Mouse (Mus musculus) hindbrain, postnatal 0 days (tissue): ENCODE results near the gene Tecpr2. TPM values are rescaled to one million over a fixed set of nuclear protein-coding genes. Genes with fewer than 3 reads are reported as not detected.

ENCODE experiments used
- ATAC-seq: fragments of 200-750 bp; cut with Nextera tagmentation; 2 replicates; pipeline ENCODE4 v1.8.0; 2017; ENCODE audit warnings: mild to moderate bottlenecking, moderate TSS enrichment, moderate library complexity
- DNase-seq: peaks from one replicate; pipeline ENCODE4 v3.0.0-alpha.2; 2015; ENCODE audit warnings: low spot score
- H3K27ac ChIP-seq: fragments of 300-500 bp; sonication (generic); 2 replicates; pipeline ENCODE4 v1.5.1; 2014; ENCODE audit warnings: mild to moderate bottlenecking
- H3K27me3 ChIP-seq: fragments of 300-500 bp; sonication (generic); 2 replicates; pipeline ENCODE4 v1.6.1; 2014; ENCODE audit warnings: low read length, mixed read lengths; ENCODE audit not compliant: insufficient read depth
- H3K36me3 ChIP-seq: fragments of 300-500 bp; sonication (generic); 2 replicates; pipeline ENCODE4 v1.6.1; 2014; ENCODE audit warnings: low read length, mixed read lengths; ENCODE audit not compliant: insufficient read depth
- H3K4me1 ChIP-seq: fragments of 300-500 bp; sonication (generic); 2 replicates; pipeline ENCODE4 v1.6.1; 2014; ENCODE audit warnings: antibody characterized with exemption, low read length, mixed read lengths; ENCODE audit not compliant: insufficient read depth
- H3K4me2 ChIP-seq: fragments of 300-500 bp; sonication (generic); 2 replicates; pipeline ENCODE4 v1.6.1; 2014; ENCODE audit warnings: low read depth, mild to moderate bottlenecking, low read length, moderate library complexity, mixed read lengths
- H3K4me3 ChIP-seq: fragments of 300-500 bp; sonication (generic); 2 replicates; pipeline ENCODE4 v1.5.1; 2014; ENCODE audit warnings: low read length
- H3K9ac ChIP-seq: fragments of 300-500 bp; sonication (generic); replicated peaks from 2 replicates; pipeline ENCODE4 v1.6.1; 2014; ENCODE audit warnings: mild to moderate bottlenecking, low read length, moderate library complexity, mixed read lengths
- H3K9me3 ChIP-seq: fragments of 300-500 bp; sonication (generic); 2 replicates; pipeline ENCODE4 v1.6.1; 2016; ENCODE audit warnings: low read length, mixed read lengths
- CTCF ChIP-seq: IDR thresholded peaks from 2 replicates; pipeline ENCODE4 v1.5.1; 2016; ENCODE audit warnings: antibody characterized with exemption, control low read depth, low read depth
- WGBS: fragments of 180-500 bp; shearing (Covaris S2); extraction: QIAGEN DNeasy Blood & Tissue Kit; methylation state at CpG from one replicate; pipeline ENCODE4 v1.1.7; 2014; 5-methylcytosine and 5-hydroxymethylcytosine counted together
- polyA plus RNA-seq: library from polyadenylated mRNA; unstranded; fragments of >200 nt; fragmentation: Nextera tagmentation; extraction: Ambion mirVana; gene quantifications from 2 replicates; pipeline ENCODE4 v1.2.1, GENCODE M21; 2015
- total RNA-seq: library from RNA; depleted of rRNA; stranded (reverse); fragments of >200 nt; gene quantifications from 2 replicates; pipeline ENCODE4 v1.2.3, GENCODE M21; 2014

Gene Tecpr2
- total and polyA plus RNA-seq, 2 experiments from 2014 or later: 4.3 to 24.1 TPM

DNA sequence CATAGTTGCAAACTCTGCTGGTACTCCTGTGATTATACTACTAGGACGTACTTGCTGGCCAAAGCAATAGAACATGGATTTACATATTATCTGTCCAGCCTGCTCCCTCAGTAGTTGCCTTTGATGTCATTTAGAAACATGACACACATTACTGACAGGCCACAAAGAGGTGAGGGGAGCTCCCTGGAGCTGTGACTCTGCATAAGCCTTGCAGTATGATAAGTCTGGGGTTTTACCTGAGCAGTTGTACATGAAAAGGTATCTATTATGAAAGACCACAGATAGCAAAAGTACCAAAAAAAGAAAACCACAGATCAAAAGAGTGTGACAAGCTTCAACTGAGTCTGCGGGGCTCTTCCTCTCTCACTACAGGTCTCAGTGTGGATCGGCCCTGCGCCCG lies 50.3 kb downstream of the Tecpr2 start:
- ATAC-seq: no peak
- Histone ChIP-seq H3K4me2 (no peak overlapping the region), H3K4me3 (no peak overlapping the region), H3K9me3 (no peaks in the 10 kb centered on the region), H3K4me1 (no peaks in the 10 kb centered on the region), H3K36me3 (peaks cover 20% of the 10 kb centered on the region; the same call in 1 of the 2 replicates), H3K27me3 (no peaks in the 10 kb centered on the region), H3K27ac (no peak overlapping the region), H3K9ac (no peak overlapping the region)
- no peak for DNase-seq
- over 99% methylated on average over 5 of the region's 5 CpGs for WGBS
- TF ChIP-seq CTCF: no peak

DNA sequence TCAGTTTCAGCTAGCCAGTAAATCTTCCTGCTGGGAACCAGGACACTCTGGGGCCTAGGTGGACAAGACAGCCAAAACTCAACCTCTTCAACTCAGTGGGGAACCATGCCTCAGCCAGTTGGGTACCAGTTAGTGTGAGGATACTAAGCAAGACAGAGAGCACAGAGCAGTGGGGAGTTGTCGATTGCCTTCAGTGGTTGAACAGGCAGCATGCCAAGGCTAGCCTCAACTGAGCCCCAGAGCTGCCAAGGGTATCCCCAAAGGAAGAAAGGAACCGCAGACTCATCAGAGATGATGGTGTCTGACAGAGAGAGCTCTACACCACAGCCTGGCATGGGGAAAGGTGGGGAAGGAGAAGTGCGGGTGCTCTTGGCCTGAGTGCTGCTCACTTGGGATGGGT lies 51.8 kb downstream of the Tecpr2 start:
- DNase-seq (no peak), ATAC-seq (no peak)
- Histone ChIP-seq H3K4me3 (no peak overlapping the region), H3K27ac (no peak overlapping the region), H3K36me3 (peaks cover 31% of the 10 kb centered on the region; the same call in 1 of the 2 replicates), H3K9me3 (no peaks in the 10 kb centered on the region), H3K4me2 (no peak overlapping the region), H3K4me1 (no peaks in the 10 kb centered on the region), H3K9ac (no peak overlapping the region), H3K27me3 (no peaks in the 10 kb centered on the region)
- WGBS: 63% methylated on average over 3 of the region's 3 CpGs
- TF ChIP-seq CTCF: no peak

- H3K9me3 ChIP-seq: no peaks in the 10 kb centered on the region
- H3K27ac ChIP-seq: no peak overlapping the region
- WGBS: 87% methylated on average over 7 of the region's 7 CpGs
- no peak for DNase-seq
- no peaks in the 10 kb centered on the region for H3K4me1 ChIP-seq
- H3K36me3 ChIP-seq: peaks cover 30% of the 10 kb centered on the region; the same call in 1 of the 2 replicates
- H3K4me3 ChIP-seq: no peak overlapping the region
- no peaks in the 10 kb centered on the region for H3K27me3 ChIP-seq
- ATAC-seq: no peak
- H3K9ac ChIP-seq: no peak overlapping the region
- TF ChIP-seq CTCF: no peak
- H3K4me2 ChIP-seq: no peak overlapping the region
Observed at GRCm38 (mm10) chr12:110946216-110946615, 57.2 kb downstream of the Tecpr2 start.

GRCm38 (mm10) chr12:110948082-110948909 lies 59.2 kb downstream of the Tecpr2 start:
- no peak for TF ChIP-seq CTCF

DNA sequence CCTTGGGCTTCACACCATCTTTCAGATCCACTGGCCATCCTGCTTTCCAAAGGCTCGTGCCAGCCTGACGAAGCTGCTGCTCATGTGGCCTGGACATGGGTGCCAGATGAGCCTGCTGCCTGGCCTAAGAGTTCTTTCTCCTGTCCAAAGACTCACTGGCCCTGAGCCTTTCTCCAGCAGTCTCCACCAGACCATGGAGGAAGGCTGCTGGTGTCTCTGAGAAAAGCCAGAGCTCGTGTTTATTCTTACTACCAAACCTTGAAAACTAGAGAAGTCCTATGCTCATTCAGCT lies 59.8 kb downstream of the Tecpr2 start:
- no peaks in the 10 kb centered on the region for H3K9me3 ChIP-seq
- ATAC-seq: no peak
- H3K27me3 ChIP-seq: no peaks in the 10 kb centered on the region
- no peak overlapping the region for H3K4me3 ChIP-seq
- DNase-seq: no peak
- no peak for TF ChIP-seq CTCF
- H3K27ac ChIP-seq: no peak overlapping the region
- H3K9ac ChIP-seq: no peak overlapping the region
- peaks cover 28% of the 10 kb centered on the region; the same call in 1 of the 2 replicates for H3K36me3 ChIP-seq
- 91% methylated on average over 3 of the region's 3 CpGs for WGBS
- H3K4me2 ChIP-seq: no peak overlapping the region
- no peaks in the 10 kb centered on the region for H3K4me1 ChIP-seq

More at GRCm38 (mm10) chr12:110948082-110948909, 59.2 kb downstream of the Tecpr2 start:
- no peaks in the 10 kb centered on the region for H3K9me3 ChIP-seq
- H3K27me3 ChIP-seq: no peaks in the 10 kb centered on the region
- H3K9ac ChIP-seq: no peak overlapping the region
- H3K36me3 ChIP-seq: peaks cover 28% of the 10 kb centered on the region; the same call in 1 of the 2 replicates
- DNase-seq (no peak), ATAC-seq (no peak)
- no peak overlapping the region for H3K4me3 ChIP-seq
- 95% methylated on average over 6 of the region's 6 CpGs for WGBS
- H3K27ac ChIP-seq: no peak overlapping the region
- H3K4me1 ChIP-seq: no peaks in the 10 kb centered on the region
- no peak overlapping the region for H3K4me2 ChIP-seq

DNA sequence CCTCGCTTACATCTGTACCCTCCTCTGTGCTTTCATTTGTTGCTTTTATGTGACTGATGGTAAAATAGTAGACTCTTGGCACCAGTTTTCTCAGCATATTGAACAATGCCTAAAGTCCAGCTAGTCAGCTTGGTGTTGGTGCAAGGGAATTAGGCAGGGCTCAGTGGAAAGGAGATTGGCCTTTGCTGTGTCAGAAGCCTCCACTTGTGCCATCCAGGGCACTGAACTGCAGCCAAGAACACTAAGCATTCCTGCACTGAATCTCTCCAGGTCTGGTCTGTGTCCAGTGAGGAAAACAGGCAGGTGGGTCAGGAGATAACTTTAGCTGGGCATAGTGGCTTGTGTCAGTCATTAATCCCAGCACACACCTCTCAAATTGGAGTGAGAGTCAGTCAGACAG lies 60.3 kb downstream of the Tecpr2 start:
- peaks cover 29% of the 10 kb centered on the region; the same call in 1 of the 2 replicates for H3K36me3 ChIP-seq
- no peak overlapping the region for H3K27ac ChIP-seq
- H3K4me1 ChIP-seq: no peaks in the 10 kb centered on the region
- H3K4me2 ChIP-seq: no peak overlapping the region
- WGBS: 84% methylated on average over 1 of the region's 1 CpGs
- H3K9ac ChIP-seq: no peak overlapping the region
- ATAC-seq (no peak), DNase-seq (no peak)
- H3K27me3 ChIP-seq: no peaks in the 10 kb centered on the region
- no peak overlapping the region for H3K4me3 ChIP-seq
- no peak for TF ChIP-seq CTCF
- no peaks in the 10 kb centered on the region for H3K9me3 ChIP-seq

GRCm38 (mm10) chr12:110950151-110950550 lies 61.1 kb downstream of the Tecpr2 start:
- Histone ChIP-seq H3K9me3 (no peaks in the 10 kb centered on the region), H3K4me1 (no peaks in the 10 kb centered on the region), H3K9ac (no peak overlapping the region), H3K27ac (no peak overlapping the region), H3K36me3 (peaks cover 26% of the 10 kb centered on the region; the same call in 1 of the 2 replicates), H3K27me3 (no peaks in the 10 kb centered on the region), H3K4me2 (no peak overlapping the region), H3K4me3 (no peak overlapping the region)
- DNase-seq (no peak), ATAC-seq (no peak)
- TF ChIP-seq CTCF: no peak
- WGBS: 83% methylated on average over 4 of the region's 4 CpGs
